Mouse (Mus musculus) skeletal muscle tissue, adult 2 months (tissue): ENCODE results near the gene Inpp5k.
A peak's percentile ranks its signal among the peaks of the same experiment; 100 is the strongest.
"Not testable (repeated sequence)": the region's sequence is repeated elsewhere in the genome, so short reads cannot be mapped to it uniquely, and the experiment has no call there.

Experiments
- DNase-seq: peaks from one replicate; pipeline ENCODE4 v3.0.0-alpha.2; 2012; ENCODE audit warnings: low read depth, low spot score

Inpp5k gene

DNA sequence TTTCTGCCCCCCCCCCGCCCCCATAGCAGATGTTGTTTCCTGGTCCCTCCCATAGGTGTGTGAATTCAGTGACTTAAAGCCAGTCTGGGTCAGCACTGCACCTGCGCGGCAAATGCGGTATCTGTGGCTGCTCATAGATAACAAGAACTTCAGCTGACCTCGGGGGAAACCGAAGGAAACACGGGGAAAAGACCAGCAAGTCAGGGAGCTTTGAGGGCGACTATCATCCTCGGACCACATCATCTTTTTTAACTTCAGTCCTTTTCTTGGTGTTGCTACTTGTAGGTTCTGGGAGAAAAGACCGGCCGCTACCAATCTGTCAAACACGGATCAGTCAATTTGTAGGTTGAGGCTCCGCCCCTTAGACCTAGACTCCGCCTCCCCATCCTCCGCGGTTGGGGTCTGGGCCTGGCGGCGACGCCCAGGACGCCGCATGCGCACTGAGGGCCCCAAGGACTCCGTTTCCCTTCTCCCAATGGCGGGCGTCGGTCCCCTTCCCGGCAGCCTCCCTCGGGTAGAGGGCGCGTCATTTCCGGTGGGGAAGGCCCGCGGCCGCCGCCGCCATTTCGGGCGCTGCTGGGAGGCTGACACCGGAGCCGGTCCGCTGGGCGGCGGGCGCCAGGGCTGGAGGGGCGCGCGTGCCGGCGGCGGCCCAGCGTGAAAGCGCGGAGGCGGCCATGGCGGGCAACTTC, 48.1 kb downstream of the Inpp5k start, which contains the start of gene Crk:
Gene Crk, plus strand, starts transcription at position 513 of the 692 bp plus-strand sequence.
- peak; percentile 98 for DNase-seq

DNA sequence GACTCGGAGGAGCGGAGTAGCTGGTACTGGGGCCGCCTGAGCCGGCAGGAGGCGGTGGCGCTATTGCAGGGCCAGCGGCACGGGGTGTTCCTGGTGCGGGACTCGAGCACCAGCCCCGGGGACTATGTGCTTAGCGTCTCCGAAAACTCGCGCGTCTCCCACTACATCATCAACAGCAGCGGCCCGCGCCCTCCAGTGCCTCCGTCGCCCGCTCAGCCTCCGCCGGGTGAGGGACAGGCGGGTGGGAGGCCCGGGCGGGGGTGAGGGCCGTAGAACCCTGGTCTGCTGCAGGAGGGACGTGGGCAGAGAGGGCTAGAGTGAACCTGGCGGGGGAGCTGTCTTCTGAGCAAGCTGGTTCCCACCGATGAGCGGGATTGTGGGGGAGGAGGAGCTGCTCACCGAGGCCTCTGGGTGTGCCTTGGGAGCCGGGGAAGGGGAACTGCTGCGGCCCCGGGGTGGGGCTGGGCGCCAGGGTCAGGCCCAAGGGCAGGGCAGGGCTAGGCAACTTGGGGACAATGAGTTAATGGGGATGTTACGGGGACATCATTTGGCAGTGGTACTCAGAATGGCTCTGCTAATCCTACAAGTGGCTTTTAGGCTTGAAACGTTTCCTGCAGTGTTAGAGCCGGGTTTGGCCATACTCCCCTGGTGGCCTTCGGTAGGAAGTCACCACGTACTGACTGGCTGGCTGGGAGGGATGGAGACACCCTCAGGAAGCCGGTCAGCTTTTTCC, 48.8 kb downstream of the Inpp5k start:
- peak; percentile 66 for DNase-seq

DNA sequence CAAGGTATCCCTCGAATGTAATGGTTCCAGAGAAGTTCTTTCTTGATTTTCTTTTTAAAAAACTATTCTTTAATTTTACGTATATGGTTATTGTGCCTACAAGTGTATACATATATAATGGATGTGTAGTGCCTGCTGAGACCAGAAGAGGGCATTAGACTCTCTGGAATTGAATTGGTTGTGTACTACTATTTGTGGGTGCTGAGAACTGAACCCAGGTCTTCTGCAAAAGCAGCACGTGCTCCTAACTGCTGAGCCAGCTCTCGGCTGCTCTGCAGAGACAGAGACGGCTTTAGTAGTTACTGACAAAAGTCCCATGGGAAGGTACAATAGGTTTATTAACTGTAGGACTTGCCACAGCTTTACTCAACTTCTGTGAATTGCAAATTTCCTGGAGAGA, 53.7 kb downstream of the Inpp5k start:
- DNase-seq, result no peak

DNA sequence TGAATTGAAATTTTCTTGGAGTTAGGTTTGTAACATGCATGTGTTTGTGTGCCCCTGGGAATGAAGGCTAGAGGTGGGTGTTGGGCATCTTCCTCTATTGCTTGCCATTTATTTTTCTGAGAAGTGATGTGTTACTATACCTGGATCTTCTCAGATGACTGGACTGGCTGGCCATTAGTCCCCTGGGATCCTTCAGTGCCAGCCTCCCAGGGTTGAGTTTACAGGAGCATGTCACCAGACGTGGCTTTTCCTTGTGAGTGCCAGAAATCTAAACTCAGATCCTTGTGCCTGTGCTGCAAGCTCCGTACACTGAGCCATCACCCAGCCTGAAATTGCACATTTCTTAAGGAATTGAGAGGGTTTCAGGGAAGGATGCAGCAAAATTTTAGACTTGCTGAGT, 54.2 kb downstream of the Inpp5k start:
- DNase-seq, result peak; percentile 87

DNA sequence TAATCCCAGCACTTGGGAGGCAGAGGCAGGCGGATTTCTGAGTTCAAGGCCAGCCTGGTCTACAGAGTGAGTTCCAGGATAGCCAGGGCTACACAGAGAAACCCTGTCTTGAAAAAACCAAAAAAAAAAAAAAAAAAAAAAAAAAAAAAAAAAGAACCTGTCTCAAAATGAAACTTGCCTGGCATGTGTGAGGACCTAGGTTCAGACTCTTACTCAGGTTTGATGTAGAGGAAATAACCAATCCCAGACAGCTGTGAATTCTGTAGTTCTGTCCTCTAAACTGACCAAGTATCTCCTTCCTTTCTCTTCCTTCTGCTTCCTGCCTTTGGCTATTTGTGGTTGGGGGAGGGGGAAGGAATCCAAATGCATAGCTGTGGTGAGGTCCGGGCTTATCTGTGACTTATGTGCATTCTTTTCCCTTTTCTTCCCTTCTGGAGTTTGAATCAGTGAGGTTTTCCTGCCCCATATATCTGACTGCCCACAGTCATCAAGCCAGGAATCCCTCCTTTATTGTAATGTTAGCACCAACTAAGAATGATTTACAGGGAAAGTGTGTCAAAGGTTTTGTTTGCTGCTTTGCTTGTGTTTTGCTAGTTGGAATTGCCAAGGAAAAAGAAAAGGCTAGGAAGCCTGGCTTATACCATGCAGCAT, 56.7 kb downstream of the Inpp5k start:
- DNase-seq, result no peak

DNA sequence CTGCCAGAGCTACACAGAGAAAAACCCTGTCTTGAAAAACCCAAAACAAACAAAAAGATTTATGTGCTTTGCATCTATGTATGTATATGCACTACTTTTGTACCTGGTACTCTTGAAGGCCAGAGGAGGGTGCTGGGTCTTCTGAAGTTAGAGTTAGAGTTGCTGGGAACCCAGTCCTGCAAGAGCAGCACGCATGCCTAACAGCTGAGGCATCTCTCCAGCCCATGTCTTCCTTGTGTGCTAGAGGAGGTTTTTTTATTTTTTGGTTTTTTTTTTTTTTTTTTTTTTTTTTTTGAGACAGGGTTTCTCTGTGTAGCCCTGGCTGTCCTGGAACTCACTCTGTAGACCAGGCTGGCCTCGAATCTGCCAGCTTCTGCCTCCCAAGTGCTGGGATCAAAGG, 57.3 kb downstream of the Inpp5k start:
- no peak for DNase-seq

DNA sequence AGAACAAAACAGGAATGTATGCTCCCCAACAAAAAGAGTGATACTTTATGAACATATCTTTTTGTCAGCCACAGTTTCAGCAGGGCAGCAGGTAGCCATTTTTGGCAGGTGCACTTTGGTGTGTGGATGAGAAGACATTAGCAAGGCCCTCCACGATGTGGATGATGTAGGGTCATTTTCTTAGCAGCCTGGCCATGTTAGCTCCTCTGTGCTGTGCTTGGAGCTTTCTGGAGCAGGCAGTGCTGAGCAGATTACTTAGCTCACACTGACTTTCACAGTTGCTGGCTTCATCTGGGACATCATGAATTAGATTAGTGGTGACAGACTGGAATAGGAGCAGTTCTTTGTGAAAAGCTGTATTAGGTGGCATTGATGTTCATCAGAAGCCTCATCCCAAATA, 59.2 kb downstream of the Inpp5k start:
- no peak for DNase-seq

DNA sequence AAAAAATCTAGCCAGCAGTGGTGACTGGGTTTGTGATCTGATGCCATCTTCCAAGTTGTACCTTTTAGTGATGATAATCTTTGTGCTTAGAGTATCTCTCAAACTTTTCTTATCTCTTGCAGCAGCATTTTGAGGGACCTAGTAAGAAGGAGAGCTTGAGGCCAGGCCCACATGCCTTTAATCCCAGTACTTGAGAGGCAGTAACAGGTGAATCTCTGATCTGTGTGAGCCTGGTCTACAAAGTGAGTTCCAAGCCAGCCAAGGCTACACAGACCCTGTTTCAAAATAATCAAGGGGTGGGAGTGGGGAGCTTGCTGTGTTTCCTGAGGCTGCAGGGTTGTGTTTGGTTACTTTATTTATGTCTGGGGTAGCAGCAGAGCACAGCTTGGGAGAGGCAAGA, 60.3 kb downstream of the Inpp5k start:
- no peak for DNase-seq

DNA sequence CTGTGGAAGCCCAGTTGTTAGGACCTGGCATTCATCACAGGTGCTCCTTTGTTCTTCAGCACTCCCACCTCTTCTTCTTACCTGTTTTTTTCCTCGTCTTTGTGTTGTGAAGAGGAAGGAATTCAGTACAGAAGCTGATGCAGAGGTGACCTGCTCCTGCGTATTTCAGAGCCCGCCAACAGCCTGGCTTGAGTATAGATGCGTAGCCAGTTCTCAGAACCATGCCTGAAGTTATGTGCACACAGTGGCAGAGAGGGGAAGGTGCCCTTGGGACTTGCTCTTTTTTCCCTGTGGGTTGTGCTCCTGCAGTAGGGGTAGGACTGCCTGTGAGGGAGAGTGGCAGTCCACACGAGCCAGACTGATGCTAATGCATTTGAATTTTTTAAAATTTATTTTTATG, 62.8 kb downstream of the Inpp5k start:
- no peak for DNase-seq

DNA sequence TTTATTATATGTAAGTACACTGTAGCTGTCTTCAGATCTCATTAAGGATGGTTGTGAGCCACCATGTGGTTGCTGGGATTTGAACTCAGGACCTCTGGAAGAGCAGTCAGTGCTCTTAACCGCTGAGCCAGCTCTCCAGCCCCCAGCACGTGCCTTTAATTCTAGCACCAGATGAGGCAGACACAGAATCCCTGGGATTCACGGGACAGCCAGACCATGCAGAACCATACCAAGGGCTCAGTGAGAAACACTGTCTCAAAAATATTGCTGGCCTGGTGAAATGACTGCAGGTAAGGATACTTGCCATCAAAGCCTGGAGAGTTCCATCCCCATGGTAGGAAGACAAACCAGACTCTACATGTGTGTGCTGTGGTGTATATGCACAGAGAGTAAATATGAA, 66.7 kb downstream of the Inpp5k start:
- DNase-seq, result not testable (repeated sequence)
